Mouse (Mus musculus): ENCODE results near the gene Astl. TPM values are rescaled to one million over a fixed set of nuclear protein-coding genes. Genes with fewer than 3 reads are reported as not detected.
A peak's percentile ranks its signal among the peaks of the same experiment; 100 is the strongest.

Gene Astl
- polyA plus RNA-seq, 1 experiment from 2014 or later, result 0.03 TPM

GRCm38 (mm10) chr2:127323667-127324066 is 14.8 kb upstream of the Astl start:
- no peak overlapping the region for H3K9ac ChIP-seq
- WGBS (ENCODE audit: insufficient replicate concordance), result 71% methylated on average over 1 of the region's 1 CpGs
- no peaks in the 10 kb centered on the region for H3K27me3 ChIP-seq
- H3K9me3 ChIP-seq (replicated peaks), result no peaks in the 10 kb centered on the region
- H3K4me2 ChIP-seq, result no peak overlapping the region
- no peak overlapping the region for H3K27ac ChIP-seq (replicated peaks)
- no peak overlapping the region for H3K4me3 ChIP-seq (replicated peaks)
- H3K36me3 ChIP-seq (replicated peaks), result no peaks in the 10 kb centered on the region
- no peak for ATAC-seq (ENCODE audit: insufficient read depth)
- H3K4me1 ChIP-seq (replicated peaks), result peaks cover 12% of the 10 kb centered on the region

- H3K36me3 ChIP-seq (replicated peaks), result no peaks in the 10 kb centered on the region
- H3K9me3 ChIP-seq (replicated peaks), result no peaks in the 10 kb centered on the region
- H3K27ac ChIP-seq (replicated peaks), result no peak overlapping the region
- H3K4me1 ChIP-seq (replicated peaks), result peaks cover 19% of the 10 kb centered on the region
- no peak overlapping the region for H3K4me2 ChIP-seq
- ATAC-seq (ENCODE audit: insufficient read depth), result no peak
- no peaks in the 10 kb centered on the region for H3K27me3 ChIP-seq
- no peak overlapping the region for H3K9ac ChIP-seq
- no peak overlapping the region for H3K4me3 ChIP-seq (replicated peaks)
- whole genome bisulfite sequencing (ENCODE audit: insufficient replicate concordance), result 32% methylated on average over 7 of the region's 7 CpGs
These were observed 14.0 kb upstream of the Astl start for GRCm38 (mm10) chr2:127324456-127324855.

DNA sequence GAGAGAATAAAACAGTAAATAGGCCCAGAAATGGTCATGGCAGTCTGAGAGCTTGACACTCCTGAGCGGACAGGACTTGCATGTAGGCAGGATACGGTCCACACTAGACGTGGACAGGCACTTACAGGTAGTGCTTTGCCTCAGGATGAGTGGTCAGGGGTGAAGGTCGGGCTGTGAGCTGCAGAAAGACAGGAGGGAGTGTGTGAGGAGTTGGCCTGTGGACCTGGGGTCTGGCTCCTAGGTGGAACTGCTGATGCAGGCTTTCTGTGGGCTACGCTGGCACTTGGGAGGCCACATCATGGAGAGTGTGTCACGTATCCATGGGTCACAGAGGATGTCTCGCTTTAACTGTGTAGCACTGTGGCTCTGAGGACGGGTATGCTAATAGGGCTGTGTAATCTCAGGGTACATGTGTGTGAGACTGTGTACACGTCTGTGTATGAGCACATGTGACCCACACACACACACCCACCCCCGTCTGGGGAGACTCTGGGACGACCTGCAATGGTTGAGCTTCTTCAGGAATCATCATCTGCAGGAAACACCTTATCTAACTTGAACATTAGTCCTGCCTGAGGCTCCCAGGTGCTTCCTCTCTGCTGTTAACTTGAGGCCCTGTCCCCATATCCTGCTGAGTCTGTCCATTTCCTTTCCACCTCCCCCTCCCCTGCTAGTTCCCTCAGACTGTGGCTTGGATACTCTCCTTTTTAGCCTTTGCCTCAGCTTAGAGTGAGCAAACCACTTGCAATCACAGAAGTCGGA is 10.2 kb upstream of the Astl start:
- 21% methylated on average over 12 of the region's 12 CpGs for WGBS (ENCODE audit: insufficient replicate concordance)
- Histone ChIP-seq H3K4me2 (no peak overlapping the region), H3K9ac (no peak overlapping the region), H3K9me3 (replicated peaks) (no peaks in the 10 kb centered on the region), H3K27me3 (peaks cover 5% of the 10 kb centered on the region; the same call in 1 of the 2 replicates), H3K4me1 (replicated peaks) (peaks cover 15% of the 10 kb centered on the region), H3K36me3 (replicated peaks) (no peaks in the 10 kb centered on the region), H3K4me3 (replicated peaks) (no peak overlapping the region), H3K27ac (replicated peaks) (no peak overlapping the region)
- ATAC-seq (ENCODE audit: insufficient read depth), result peak; percentile 62; the same call in 1 of the 2 replicates

- ATAC-seq (ENCODE audit: insufficient read depth), result no peak
- Histone ChIP-seq H3K27ac (replicated peaks) (no peak overlapping the region), H3K4me2 (no peak overlapping the region), H3K9me3 (replicated peaks) (no peaks in the 10 kb centered on the region), H3K27me3 (peaks cover 52% of the 10 kb centered on the region), H3K36me3 (replicated peaks) (no peaks in the 10 kb centered on the region), H3K4me3 (replicated peaks) (no peak overlapping the region), H3K4me1 (replicated peaks) (peaks cover 56% of the 10 kb centered on the region), H3K9ac (no peak overlapping the region)
- WGBS (ENCODE audit: insufficient replicate concordance), result 58% methylated on average over 14 of the region's 14 CpGs
These were observed 5.5 kb upstream of the Astl start for GRCm38 (mm10) chr2:127332807-127333570.

DNA sequence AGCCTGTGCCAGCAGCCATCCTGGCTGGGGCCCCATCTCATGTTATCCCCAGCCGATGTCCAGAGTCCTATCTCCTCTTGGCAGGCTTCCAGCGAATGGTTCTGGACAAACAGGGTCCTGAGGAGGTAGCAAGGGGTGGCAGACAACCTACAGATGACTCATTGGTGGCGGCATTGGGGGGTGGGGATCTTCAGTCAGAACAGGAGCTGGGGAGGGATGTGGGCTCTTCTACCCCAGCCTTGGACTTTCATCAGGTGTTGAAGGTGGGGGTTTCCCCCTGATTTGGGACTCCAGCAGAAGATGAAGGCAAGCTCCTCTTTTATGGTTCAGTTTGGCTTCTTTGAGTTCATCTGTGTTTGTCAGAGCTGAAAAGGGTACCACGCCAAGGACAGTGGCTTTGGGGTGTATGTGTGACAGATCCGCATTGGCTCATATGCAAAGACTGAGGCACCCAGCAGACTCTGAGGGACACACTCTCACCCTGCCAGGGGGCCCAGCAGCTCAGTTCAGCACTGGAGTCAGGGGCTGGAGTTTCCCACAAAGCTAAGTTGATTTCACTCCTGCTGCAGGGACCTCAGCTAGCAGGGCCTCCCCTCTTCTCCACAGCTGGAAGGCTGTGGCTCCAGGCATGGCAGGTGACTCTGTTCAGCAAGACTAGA is 4.4 kb upstream of the Astl start:
- Histone ChIP-seq H3K27me3 (peaks cover 56% of the 10 kb centered on the region), H3K9ac (no peak overlapping the region), H3K4me2 (no peak overlapping the region), H3K36me3 (replicated peaks) (no peaks in the 10 kb centered on the region), H3K4me3 (replicated peaks) (no peak overlapping the region), H3K9me3 (replicated peaks) (no peaks in the 10 kb centered on the region), H3K4me1 (replicated peaks) (peaks cover 54% of the 10 kb centered on the region), H3K27ac (replicated peaks) (no peak overlapping the region)
- whole genome bisulfite sequencing (ENCODE audit: insufficient replicate concordance), result 38% methylated on average over 5 of the region's 5 CpGs
- ATAC-seq (ENCODE audit: insufficient read depth), result no peak

GRCm38 (mm10) chr2:127335078-127335541 is 3.3 kb upstream of the Astl start:
- H3K4me2 ChIP-seq, result peak overlapping the region; percentile 75

DNA sequence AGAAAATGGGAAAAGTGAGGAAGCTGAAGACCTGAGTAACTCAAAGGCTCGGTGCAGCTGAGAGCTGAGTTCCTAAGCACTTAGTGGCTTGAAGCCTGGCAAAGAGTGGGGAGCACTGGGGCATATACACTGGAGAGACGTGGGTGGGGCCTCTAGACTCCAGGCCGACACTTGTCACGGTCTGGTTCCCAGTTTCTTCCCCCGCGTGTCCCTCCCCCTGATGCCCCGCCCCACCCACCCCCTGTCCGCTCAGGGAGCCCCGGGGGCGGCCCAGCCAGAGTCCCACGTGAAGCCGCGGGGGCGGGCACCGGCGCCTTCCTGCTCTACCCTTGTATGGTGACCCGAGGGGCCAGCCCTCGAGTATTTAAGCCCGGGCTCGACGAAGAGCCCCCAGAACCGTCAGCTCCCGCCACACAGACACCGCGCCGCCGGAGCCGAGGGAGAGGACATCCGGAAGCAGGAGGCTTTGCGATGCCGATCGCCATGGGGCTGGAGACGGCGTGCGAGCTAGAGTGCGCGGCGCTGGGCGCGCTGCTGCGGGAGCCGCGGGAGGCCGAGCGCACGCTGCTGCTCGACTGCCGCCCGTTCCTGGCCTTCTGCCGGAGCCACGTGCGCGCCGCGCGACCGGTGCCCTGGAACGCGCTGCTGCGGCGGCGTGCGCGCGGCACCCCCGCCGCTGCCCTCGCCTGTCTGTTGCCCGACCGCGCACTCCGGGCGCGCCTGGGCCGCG is 2.5 kb upstream of the Astl start, which contains the start of gene Dusp2:
Dusp2 (plus strand) TSS at position 393 of the 730 bp plus-strand sequence.
- no peak within 1 kb of the TSS for H3K27ac ChIP-seq (replicated peaks)

More at GRCm38 (mm10) chr2:127335078-127335541, 3.3 kb upstream of the Astl start:
- Histone ChIP-seq H3K9me3 (replicated peaks) (no peaks in the 10 kb centered on the region), H3K36me3 (replicated peaks) (no peaks in the 10 kb centered on the region), H3K4me3 (replicated peaks) (no peak overlapping the region), H3K4me1 (replicated peaks) (peaks cover 50% of the 10 kb centered on the region), H3K27me3 (peaks cover 56% of the 10 kb centered on the region), H3K9ac (no peak overlapping the region), H3K27ac (replicated peaks) (no peak overlapping the region)
- no peak for ATAC-seq (ENCODE audit: insufficient read depth)
- WGBS (ENCODE audit: insufficient replicate concordance), result 12% methylated on average over 11 of the region's 11 CpGs

DNA sequence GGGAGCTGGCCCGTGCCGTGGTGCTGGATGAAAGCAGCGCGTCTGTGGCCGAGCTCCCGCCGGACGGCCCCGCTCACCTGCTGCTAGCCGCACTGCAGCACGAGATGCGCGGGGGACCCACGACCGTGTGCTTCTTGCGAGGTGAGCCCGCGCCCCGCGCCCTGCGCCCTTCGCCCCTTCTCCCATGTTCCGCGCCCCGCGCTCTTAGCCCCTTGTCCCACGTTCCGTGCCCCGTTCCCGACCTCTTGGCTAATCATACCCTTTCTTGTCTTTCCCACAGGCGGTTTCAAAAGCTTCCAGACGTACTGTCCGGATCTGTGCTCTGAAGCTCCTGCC is 2.0 kb upstream of the Astl start:
- H3K4me2 ChIP-seq, result peak overlapping the region; percentile 75
- peak overlapping the region; percentile 32; the same call in 1 of the 2 replicates for H3K9ac ChIP-seq
- H3K27me3 ChIP-seq, result peaks cover 56% of the 10 kb centered on the region
- no peak; the same call in 1 of the 2 replicates for ATAC-seq (ENCODE audit: insufficient read depth)
- no peaks in the 10 kb centered on the region for H3K9me3 ChIP-seq (replicated peaks)
- peaks cover 50% of the 10 kb centered on the region for H3K4me1 ChIP-seq (replicated peaks)
- H3K36me3 ChIP-seq (replicated peaks), result no peaks in the 10 kb centered on the region
- no peak overlapping the region for H3K27ac ChIP-seq (replicated peaks)
- H3K4me3 ChIP-seq (replicated peaks), result peak overlapping the region; percentile 53
- 1% methylated on average over 33 of the region's 33 CpGs for WGBS (ENCODE audit: insufficient replicate concordance)

More for the DNA sequence above, 2.5 kb upstream of the Astl start, which contains the start of gene Dusp2:
- Histone ChIP-seq H3K4me2 (peak within 1 kb of the TSS; percentile 75), H3K9ac (peak within 1 kb of the TSS; percentile 32; the same call in 1 of the 2 replicates), H3K9me3 (replicated peaks) (no peaks in the 10 kb centered on the region), H3K4me3 (replicated peaks) (peak within 1 kb of the TSS; percentile 53), H3K27me3 (peaks cover 56% of the 10 kb centered on the region), H3K4me1 (replicated peaks) (peaks cover 50% of the 10 kb centered on the region), H3K36me3 (replicated peaks) (no peaks in the 10 kb centered on the region)
- under 1% methylated on average over 76 of the region's 76 CpGs for whole genome bisulfite sequencing (ENCODE audit: insufficient replicate concordance)
- ATAC-seq (ENCODE audit: insufficient read depth), result peak; percentile 73

GRCm38 (mm10) chr2:127336885-127337284 is 1.6 kb upstream of the Astl start:
- ATAC-seq (ENCODE audit: insufficient read depth), result no peak
- peaks cover 56% of the 10 kb centered on the region for H3K27me3 ChIP-seq
- no peaks in the 10 kb centered on the region for H3K36me3 ChIP-seq (replicated peaks)
- peak overlapping the region; percentile 53 for H3K4me3 ChIP-seq (replicated peaks)
- peaks cover 50% of the 10 kb centered on the region for H3K4me1 ChIP-seq (replicated peaks)
- 13% methylated on average over 5 of the region's 5 CpGs for WGBS (ENCODE audit: insufficient replicate concordance)
- no peaks in the 10 kb centered on the region for H3K9me3 ChIP-seq (replicated peaks)
- H3K9ac ChIP-seq, result no peak overlapping the region
- peak overlapping the region; percentile 75 for H3K4me2 ChIP-seq
- no peak overlapping the region for H3K27ac ChIP-seq (replicated peaks)

DNA sequence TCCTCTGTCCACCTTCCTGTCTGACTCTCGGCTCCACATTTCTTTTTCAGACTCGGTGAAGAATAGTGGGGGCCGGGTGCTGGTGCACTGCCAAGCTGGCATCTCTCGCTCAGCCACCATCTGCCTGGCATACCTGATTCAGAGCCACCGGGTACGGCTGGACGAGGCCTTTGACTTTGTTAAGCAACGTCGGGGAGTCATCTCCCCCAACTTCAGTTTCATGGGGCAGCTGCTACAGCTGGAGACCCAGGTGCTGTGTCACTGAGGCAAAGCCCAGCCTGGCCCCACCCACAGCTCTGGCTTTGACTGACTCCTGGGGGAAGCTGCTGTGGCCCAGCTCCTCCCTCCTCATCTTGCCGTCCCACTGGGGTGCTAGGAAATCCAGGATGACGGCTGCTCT is 908 bp upstream of the Astl start:
- no peaks in the 10 kb centered on the region for H3K36me3 ChIP-seq (replicated peaks)
- H3K27me3 ChIP-seq, result peaks cover 61% of the 10 kb centered on the region
- H3K9me3 ChIP-seq (replicated peaks), result no peaks in the 10 kb centered on the region
- 9% methylated on average over 11 of the region's 11 CpGs for WGBS (ENCODE audit: insufficient replicate concordance)
- no peak overlapping the region for H3K9ac ChIP-seq
- H3K4me2 ChIP-seq, result peak overlapping the region; percentile 75
- peaks cover 50% of the 10 kb centered on the region for H3K4me1 ChIP-seq (replicated peaks)
- H3K4me3 ChIP-seq (replicated peaks), result peak overlapping the region; percentile 53
- no peak for ATAC-seq (ENCODE audit: insufficient read depth)
- H3K27ac ChIP-seq (replicated peaks), result no peak overlapping the region

Data from liver, embryonic 15.5 days (tissue).